Mouse (Mus musculus) embryonic fibroblast, embryonic 13.5 days (primary cell): ENCODE measurements around the gene Gm26602.

Experiments used
- CTCF ChIP-seq: IDR thresholded peaks from 2 replicates; pipeline ENCODE4 v1.5.1; 2011; ENCODE audit warnings: mild to moderate bottlenecking, control low read depth, low read length, moderate library complexity, borderline replicate concordance; ENCODE audit not compliant: insufficient read depth
- POLR2A ChIP-seq: IDR thresholded peaks from 2 replicates; pipeline ENCODE4 v1.6.1; 2011; ENCODE audit warnings: low read depth, mild to moderate bottlenecking, control low read depth, low read length, moderate library complexity

GRCm38 (mm10) chr10:79930826-79931186 is 20.1 kb downstream of the Gm26602 start:
- TF ChIP-seq CTCF (no peak), POLR2A (no peak)
